Mouse (Mus musculus) thymus, postnatal 36 days (tissue): ENCODE data around the gene Wscd2.

Experiments
- DNase-seq, 2 experiments: peaks; one replicate each; pipeline ENCODE4 v3.0.0; 2022; ENCODE audit warnings: mixed read lengths in 2 of 2

The Wscd2 gene

GRCm38 (mm10) chr5:113620130-113620716 lies 130.1 kb downstream of the Wscd2 start:
- no peak for DNase-seq

- no peak for DNase-seq
Measured at GRCm38 (mm10) chr5:113620999-113621398, 130.9 kb downstream of the Wscd2 start.

GRCm38 (mm10) chr5:113623052-113623451 lies 132.9 kb downstream of the Wscd2 start:
- DNase-seq, result no peak

GRCm38 (mm10) chr5:113625068-113625467 lies 134.9 kb downstream of the Wscd2 start:
- no peak for DNase-seq

GRCm38 (mm10) chr5:113626352-113626751 lies 136.2 kb downstream of the Wscd2 start:
- DNase-seq, result no peak

GRCm38 (mm10) chr5:113626991-113627390 lies 136.9 kb downstream of the Wscd2 start:
- DNase-seq, result no peak

GRCm38 (mm10) chr5:113627820-113628437 lies 137.8 kb downstream of the Wscd2 start:
- DNase-seq, result no peak

GRCm38 (mm10) chr5:113629248-113629647 lies 139.1 kb downstream of the Wscd2 start:
- DNase-seq, result no peak

- no peak for DNase-seq
Measured at GRCm38 (mm10) chr5:113630116-113630515, 140.0 kb downstream of the Wscd2 start.

GRCm38 (mm10) chr5:113633037-113633714 lies 143.0 kb downstream of the Wscd2 start:
- no peak for DNase-seq

GRCm38 (mm10) chr5:113634024-113634651 lies 144.0 kb downstream of the Wscd2 start:
- no peak for DNase-seq

GRCm38 (mm10) chr5:113634887-113635610 lies 144.9 kb downstream of the Wscd2 start:
- no peak for DNase-seq

GRCm38 (mm10) chr5:113635861-113636565 lies 145.9 kb downstream of the Wscd2 start:
- DNase-seq, result no peak

- no peak for DNase-seq
Measured at GRCm38 (mm10) chr5:113637631-113638030, 147.5 kb downstream of the Wscd2 start.

GRCm38 (mm10) chr5:113638055-113638454 lies 147.9 kb downstream of the Wscd2 start:
- no peak for DNase-seq

- DNase-seq, result no peak
Measured at GRCm38 (mm10) chr5:113639126-113639525, 149.0 kb downstream of the Wscd2 start.
